Mouse (Mus musculus) E14TG2a.4 (cell line): Measurements from ENCODE around the gene BC049762.

Experiments used
- H3K27me3 ChIP-seq: 2 replicates; pipeline ENCODE4 v1.6.1; 2014; ENCODE audit warnings: low read length, control low read depth; ENCODE audit not compliant: insufficient read depth
- H3K36me3 ChIP-seq: 2 replicates; pipeline ENCODE4 v1.6.1; 2014; ENCODE audit warnings: low read length, control low read depth; ENCODE audit not compliant: insufficient read depth
- H3K4me1 ChIP-seq: replicated peaks from 2 replicates; pipeline ENCODE4 v1.6.1; 2014; ENCODE audit warnings: low read depth, low read length, control low read depth
- H3K4me3 ChIP-seq: replicated peaks from 2 replicates; pipeline ENCODE4 v1.5.1; 2014; ENCODE audit warnings: mild to moderate bottlenecking, low read length
- H3K9me3 ChIP-seq: 2 replicates; pipeline ENCODE4 v1.6.1; 2014; ENCODE audit warnings: low read length, control low read depth
- CTCF ChIP-seq: conservative IDR thresholded peaks from 2 replicates; pipeline ENCODE4 v1.5.1; 2014; ENCODE audit warnings: low read length
- NANOG ChIP-seq: IDR thresholded peaks from 2 replicates; pipeline ENCODE4 v1.6.1; 2014; ENCODE audit warnings: borderline replicate concordance, low read length, mixed read lengths
- POU5F1 ChIP-seq: IDR thresholded peaks from 2 replicates; pipeline ENCODE4 v1.6.1; 2014; ENCODE audit warnings: low read length, borderline replicate concordance

Gene BC049762

DNA sequence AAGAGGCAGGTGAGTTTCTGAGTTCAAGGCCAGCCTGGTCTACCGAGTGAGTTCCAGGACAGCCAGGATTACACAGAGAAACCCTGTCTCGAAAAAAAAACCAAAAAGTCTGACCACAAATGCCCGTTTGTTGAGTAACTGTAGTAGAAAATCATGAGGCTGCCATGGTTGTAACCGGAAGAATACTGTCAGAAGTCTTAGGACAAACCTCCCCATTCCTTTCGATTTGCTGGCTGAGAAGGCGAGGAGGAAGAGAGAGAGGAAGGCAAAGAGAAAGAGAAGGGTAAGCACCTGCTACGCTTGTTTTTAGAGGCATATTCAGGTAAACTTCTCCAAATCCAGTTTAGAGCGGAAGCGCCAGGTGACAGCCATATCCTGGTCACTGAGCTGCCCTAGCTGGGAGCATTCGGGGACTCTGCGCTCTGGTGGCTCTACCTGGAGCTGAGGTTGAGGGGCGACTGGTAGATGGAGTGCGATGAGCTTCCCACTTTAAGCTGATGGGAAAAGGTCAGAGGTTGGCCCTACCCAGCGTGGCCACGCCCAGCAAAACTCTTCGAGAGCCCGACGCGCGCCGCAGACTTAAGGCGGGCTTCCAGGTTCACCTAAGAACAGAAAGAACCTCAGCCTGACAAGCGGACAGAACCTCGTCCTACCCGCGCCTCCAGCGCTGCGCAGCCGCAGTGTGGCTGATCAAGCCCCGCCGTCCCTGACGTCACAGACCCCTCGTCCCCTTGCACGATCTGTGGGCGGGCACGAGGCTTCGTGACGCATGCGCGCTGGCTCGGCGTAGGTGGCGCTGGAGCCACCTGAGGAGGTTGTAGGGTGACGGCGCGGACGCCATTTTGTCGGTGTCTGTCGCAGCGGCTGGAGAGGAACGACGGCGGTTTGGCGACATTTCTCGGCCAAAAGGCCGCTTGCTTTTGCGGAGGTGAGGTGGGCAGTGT is at the start of gene BC049762:
BC049762 (minus strand) TSS at position 705 of the 944 bp plus-strand sequence.
- Histone ChIP-seq H3K4me1 (peaks cover 37% of the 10 kb centered on the region), H3K9me3 (no peaks in the 10 kb centered on the region), H3K36me3 (peaks cover 23% of the 10 kb centered on the region), H3K4me3 (peak within 1 kb of the TSS; percentile 91), H3K27me3 (peaks cover 14% of the 10 kb centered on the region)
- TF ChIP-seq POU5F1 (no peak), CTCF (no peak), NANOG (no peak)

DNA sequence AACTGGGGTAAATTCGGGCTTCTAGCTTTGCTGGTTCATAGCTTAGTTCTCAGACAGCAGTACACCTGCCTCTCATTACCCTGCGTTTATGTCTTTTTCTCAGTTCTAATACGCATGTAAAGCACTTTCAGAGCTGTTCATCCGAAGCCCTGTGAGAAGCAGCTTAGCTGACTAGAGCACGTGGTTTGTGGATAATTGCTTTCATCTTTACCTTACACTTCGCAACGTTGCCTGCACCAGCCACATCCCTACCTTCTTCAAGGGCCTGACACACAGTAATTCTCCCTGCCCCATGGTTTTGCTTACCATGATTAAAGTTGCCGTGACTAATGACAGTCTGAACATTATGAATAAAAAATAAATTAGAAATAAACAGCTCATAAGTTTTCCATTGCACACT is 49.0 kb upstream of the BC049762 start:
- no peak overlapping the region for H3K4me3 ChIP-seq
- TF ChIP-seq CTCF (no peak), NANOG (no peak), POU5F1 (no peak)
- no peaks in the 10 kb centered on the region for H3K9me3 ChIP-seq
- H3K27me3 ChIP-seq, result no peaks in the 10 kb centered on the region
- H3K36me3 ChIP-seq, result no peaks in the 10 kb centered on the region
- no peaks in the 10 kb centered on the region for H3K4me1 ChIP-seq

DNA sequence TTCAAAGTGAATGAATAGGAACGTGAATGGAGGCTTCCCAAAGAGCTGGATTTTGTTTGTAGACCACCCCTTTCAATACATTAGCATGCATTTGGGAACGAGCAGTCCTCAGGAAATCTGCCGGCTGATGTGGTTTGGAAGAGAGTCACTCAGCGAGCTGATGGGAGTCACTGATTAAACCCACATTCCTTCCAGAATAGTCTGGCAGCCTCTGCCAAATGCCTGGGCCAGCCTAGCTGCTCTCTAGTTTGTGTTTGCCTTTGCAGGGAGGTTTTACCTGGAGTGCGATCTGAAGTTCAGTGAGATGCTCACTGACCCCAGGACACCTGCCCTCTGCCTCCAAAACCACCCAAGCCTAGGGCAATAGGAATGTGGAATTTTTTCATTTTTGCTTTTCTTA is 45.5 kb upstream of the BC049762 start:
- TF ChIP-seq CTCF (no peak), POU5F1 (no peak), NANOG (no peak)
- Histone ChIP-seq H3K27me3 (no peaks in the 10 kb centered on the region), H3K4me3 (no peak overlapping the region), H3K36me3 (no peaks in the 10 kb centered on the region), H3K4me1 (no peaks in the 10 kb centered on the region), H3K9me3 (no peaks in the 10 kb centered on the region)

DNA sequence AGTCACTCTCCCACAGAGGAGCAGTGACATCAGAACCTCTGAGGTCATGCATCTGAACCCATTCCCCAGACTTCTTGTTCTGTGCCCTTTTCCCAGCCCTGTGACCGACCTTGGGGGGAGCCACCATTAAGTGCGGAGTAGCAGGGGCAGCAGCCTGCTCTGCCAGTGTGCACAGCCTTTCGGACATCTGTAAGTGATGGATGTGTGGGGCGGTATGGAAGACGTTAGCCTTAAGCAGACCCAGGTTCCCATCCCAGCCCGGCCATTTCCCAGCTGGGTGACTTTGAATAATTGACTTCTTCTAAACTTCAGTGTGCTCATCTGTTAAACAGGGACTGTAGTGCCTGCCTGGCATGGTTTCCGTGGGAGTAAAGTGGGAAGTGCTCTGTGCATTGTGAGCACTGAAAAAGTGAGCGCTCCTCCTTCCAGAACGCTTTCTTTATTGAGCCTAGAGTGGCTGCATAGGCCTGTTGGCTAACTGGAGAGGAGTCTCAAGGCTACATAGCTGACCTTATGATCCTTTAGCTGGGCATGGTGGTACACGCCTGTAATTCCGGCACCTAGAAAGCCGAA is 41.2 kb upstream of the BC049762 start:
- Histone ChIP-seq H3K4me3 (no peak overlapping the region), H3K4me1 (no peaks in the 10 kb centered on the region), H3K36me3 (no peaks in the 10 kb centered on the region), H3K9me3 (no peaks in the 10 kb centered on the region), H3K27me3 (no peaks in the 10 kb centered on the region)
- TF ChIP-seq POU5F1 (no peak), CTCF (no peak), NANOG (no peak)

DNA sequence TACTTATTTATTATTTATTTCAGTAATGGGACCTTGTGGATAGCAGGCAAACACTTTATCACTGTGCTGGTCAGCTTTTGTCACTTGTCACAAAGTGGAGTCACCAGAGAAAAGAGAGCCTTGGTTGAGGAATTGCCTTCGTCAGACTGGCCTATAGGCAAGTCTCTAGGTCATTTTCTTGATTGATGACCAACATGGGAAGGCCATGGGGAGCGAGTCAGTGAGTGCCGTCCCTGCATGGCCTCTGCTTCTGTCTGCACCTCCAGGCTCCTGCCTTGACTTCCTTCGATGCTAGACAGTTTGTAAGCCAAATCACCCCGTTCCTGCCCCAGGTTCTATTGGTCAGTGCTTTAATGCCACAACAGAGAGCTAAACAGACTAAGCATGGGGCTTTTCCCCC is 39.5 kb upstream of the BC049762 start:
- Histone ChIP-seq H3K4me3 (no peak overlapping the region), H3K9me3 (no peaks in the 10 kb centered on the region), H3K4me1 (no peaks in the 10 kb centered on the region), H3K36me3 (no peaks in the 10 kb centered on the region), H3K27me3 (no peaks in the 10 kb centered on the region)
- TF ChIP-seq POU5F1, result no peak
- no peak for TF ChIP-seq NANOG
- TF ChIP-seq CTCF, result no peak

DNA sequence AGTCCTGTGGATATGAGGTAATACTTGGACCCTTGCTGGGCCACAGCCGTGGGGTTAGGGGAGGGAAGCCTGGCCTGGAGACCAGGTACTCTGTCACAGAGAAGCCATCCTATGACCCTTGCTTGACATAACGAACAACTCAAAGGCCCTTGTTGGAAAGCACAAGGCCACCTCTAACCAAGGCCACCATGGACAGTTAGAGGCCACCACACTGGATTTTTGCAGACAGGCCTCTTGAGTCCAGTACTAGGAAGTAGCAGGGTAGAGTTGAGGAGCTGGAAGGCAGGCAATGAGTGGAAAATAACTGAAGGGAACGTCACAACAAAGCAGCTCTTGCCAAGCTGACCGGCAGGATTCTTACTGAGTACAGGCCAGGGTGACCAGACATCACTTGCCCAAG is 35.8 kb upstream of the BC049762 start:
- H3K9me3 ChIP-seq, result peaks cover 10% of the 10 kb centered on the region
- H3K4me1 ChIP-seq, result no peaks in the 10 kb centered on the region
- H3K27me3 ChIP-seq, result 0 out of 2 replicates have a peak, but pooled peaks cover 8% of the 10 kb centered on the region
- H3K4me3 ChIP-seq, result no peak overlapping the region
- no peak for TF ChIP-seq NANOG
- no peak for TF ChIP-seq POU5F1
- TF ChIP-seq CTCF, result no peak
- H3K36me3 ChIP-seq, result no peaks in the 10 kb centered on the region

DNA sequence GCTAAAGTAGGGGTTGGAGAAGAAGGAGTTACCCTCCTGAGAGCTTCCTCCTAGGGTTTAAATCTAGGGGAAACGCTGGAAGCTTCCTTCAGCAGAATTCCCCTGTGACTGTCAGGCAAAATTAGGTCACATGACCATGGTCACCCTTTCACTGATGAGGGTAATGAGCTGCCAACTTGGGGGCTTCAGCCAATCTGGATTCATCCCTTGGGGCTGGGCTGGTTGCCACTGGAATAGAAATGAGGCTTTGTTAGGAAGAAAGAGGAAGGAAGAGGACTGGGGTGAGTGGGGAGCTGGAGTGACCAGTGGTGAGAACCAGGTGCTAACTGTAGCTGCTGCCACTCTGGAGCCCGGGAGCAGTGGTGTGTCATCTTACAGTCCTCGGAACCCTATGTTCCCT is 32.9 kb upstream of the BC049762 start:
- H3K4me1 ChIP-seq, result peaks cover 1% of the 10 kb centered on the region
- TF ChIP-seq CTCF (no peak), NANOG (no peak), POU5F1 (no peak)
- H3K9me3 ChIP-seq, result peaks cover 18% of the 10 kb centered on the region
- H3K4me3 ChIP-seq, result no peak overlapping the region
- H3K27me3 ChIP-seq, result peaks cover 36% of the 10 kb centered on the region
- no peaks in the 10 kb centered on the region for H3K36me3 ChIP-seq

DNA sequence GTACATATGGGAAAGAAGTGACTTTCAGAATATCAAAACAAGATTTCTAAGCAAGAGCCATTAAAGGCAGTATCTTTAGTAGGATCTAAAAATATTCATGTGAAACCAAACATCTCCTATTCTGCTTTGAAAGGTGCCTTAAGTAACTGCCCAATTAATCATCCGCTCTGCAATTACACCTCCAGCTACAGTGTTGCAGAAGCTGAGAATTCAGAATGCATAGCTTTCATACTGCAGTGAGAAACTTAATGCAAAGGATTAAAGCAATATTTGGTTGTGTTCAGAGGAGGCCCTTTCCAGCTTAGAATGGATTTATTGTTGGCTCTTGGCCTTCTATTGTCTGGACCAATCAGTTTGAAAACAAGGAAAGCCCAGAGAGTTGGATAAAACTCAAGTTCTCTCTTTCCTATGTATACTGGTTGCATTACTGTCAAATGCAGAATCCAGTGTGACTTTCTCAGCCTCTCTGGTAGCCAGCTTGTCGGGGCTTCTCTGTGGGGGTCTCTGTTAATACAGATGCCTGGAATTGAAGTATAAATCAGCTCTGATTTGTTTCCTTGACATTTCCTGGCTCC is 31.2 kb upstream of the BC049762 start:
- H3K9me3 ChIP-seq, result peaks cover 18% of the 10 kb centered on the region
- TF ChIP-seq CTCF (no peak), POU5F1 (no peak), NANOG (no peak)
- no peak overlapping the region for H3K4me3 ChIP-seq
- no peaks in the 10 kb centered on the region for H3K36me3 ChIP-seq
- H3K4me1 ChIP-seq, result peaks cover 6% of the 10 kb centered on the region
- H3K27me3 ChIP-seq, result peaks cover 43% of the 10 kb centered on the region
